Mouse (Mus musculus) kidney, postnatal 25 days (tissue): ENCODE results near the gene Gper1.

ENCODE experiments used
- DNase-seq, 2 experiments: peaks; one replicate each; pipeline ENCODE4 v3.0.0; 2021; ENCODE audit warnings: mixed read lengths in 2 of 2

Gene Gper1

GRCm38 (mm10) chr5:139423026-139423865 is at the start of gene Gper1:
Gper1 (plus strand) TSS chr5:139423151.
- peak; percentile 35 to 60 for DNase-seq

- DNase-seq = peak; percentile 55 to 81
Measured at GRCm38 (mm10) chr5:139373889-139374444, 49.0 kb upstream of the Gper1 start.

DNA sequence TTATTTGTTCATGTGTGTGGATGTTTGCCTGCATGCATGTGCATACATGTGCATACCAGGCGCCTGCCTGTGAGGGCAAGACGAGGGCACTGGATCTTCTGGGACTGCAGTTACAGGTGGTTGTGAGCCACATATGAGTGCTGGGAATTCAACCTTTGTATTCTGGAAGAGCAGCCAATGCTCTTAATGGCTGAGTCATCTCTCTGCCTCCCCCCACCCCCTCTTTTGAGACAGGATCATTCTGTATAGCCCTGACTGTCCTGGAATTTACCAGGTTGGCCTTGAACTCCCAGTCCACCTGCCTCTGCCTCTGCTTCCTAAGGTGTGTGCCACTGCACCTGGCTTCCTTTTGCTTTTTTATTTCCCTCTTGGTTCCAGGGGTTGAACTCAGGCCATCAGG is 48.1 kb upstream of the Gper1 start:
- no peak for DNase-seq

DNA sequence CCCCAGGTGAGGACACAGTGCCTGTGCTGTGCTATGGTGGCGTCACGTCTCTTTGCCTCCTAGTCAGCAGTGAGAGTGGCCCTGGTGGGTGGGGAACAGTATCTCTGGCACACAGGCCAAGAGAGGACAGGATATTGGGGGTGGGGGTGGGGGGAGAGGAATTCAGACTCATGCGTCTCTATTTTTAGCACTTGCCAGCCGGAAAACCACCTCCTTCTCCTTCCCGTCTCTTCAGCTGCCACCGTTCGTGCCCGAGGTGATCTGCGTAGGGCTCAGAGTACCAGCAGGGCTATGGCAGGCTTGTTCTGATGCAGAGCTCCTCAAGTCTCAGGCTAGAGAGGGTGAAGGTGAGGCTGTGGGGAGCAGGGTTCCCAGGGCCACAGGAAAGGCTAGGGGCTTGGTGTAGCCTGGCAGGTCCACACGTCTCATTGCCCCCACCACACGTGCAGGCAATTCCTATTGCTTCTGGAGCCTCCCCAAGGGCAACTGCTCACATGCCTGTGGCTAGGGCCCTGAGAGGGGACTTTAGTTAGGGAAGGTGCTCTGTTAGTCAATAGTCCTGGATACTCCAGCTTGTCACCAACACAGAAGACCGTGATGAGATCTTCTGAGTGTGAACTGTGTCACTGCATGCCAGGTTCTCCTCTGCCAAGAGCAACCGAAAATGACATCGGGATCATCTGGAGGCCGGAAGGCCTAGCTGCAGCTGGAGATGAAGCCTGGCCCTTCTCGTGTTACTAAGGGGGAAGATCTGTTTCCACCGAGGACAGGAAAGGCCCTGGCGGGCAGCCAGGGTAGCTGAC is 45.3 kb upstream of the Gper1 start, which contains the start of gene Gpr146:
Gene Gpr146 (plus strand): TSS at position 230 of the 803 bp plus-strand sequence.
- peak; percentile 87 to 92 for DNase-seq

- DNase-seq = no peak
Measured at GRCm38 (mm10) chr5:139378271-139378556, 44.7 kb upstream of the Gper1 start.

- peak; percentile 93 to 97 for DNase-seq
Measured at GRCm38 (mm10) chr5:139378986-139379629, 43.8 kb upstream of the Gper1 start.

DNA sequence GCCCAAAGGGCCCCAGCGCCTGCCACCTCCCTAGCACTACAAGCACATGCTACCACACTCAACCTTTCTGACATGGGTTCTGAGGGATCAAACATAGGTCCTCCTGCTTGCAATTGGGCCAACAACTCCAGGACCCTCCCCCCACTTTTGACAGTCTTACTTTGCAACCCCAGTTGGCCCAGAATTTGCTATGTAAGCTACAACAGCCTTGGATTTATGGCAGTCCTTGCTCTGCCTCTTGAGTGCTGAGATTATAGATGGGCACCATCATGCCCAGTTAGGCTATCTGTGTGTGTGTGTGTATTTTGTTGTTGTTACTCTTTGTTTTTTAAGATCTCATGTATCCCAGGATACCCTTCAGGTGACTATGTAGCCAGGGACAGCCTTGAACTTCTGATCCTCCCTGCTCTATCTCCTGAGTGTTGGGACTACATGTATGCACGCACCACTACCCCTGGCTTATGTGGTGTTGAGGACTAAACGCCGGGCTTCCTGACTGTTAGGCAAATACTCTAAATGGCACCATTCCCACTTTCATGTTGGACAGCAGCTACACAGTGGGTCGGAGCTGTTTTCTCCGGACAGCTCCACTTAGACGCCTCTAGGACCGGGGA is 43.1 kb upstream of the Gper1 start:
- peak in 1 of 2 experiments; percentile 32 for DNase-seq

- peak; percentile 99 for DNase-seq
Measured at GRCm38 (mm10) chr5:139380385-139381248, 42.3 kb upstream of the Gper1 start.

DNA sequence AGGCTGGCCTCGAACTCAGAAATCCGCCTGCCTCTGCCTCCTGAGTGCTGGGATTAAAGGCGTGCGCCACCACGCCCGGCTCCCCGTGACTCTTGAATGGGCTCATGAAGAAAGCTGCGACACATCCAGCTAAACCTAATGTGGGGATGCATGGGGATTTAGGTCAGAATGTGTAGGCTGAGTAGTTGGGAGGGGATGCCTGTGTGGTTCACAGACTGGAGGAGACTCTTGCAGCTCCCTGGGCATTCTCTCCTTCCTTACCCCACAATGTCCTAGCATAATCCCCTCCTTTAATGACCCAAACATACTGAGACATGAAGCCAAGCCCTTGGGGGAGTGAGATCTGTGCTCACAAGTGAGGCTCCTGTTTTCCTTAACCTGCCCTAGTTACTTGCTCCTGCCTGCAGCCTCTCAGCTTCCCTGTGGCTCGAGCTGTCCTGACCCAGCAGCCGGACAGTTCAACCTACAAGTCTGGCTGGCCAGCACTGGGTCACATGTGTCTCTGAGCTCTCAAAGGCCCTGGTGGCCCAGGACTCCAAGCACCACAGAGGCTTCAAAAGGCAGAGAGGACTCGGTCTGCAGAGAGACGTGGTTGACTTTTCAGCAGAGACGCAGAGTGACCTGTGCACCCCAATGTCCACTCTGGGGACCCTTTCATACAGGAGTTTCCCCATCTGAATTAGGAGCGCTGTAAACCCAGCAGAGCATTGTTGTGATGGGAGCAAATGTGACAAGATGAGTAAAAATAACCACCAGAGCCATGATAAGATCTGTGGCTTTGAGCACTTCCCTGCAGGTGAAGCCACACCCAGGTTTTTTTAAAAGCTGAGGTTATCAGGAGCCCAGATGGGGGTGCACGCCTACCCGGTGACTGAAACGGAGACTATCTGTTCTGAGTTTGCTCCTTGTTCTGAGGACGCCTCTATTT is 41.1 kb upstream of the Gper1 start:
- DNase-seq = peak; percentile 53 to 79

- DNase-seq = peak; percentile 62 to 84
Measured at GRCm38 (mm10) chr5:139382760-139383159, 40.2 kb upstream of the Gper1 start.

DNA sequence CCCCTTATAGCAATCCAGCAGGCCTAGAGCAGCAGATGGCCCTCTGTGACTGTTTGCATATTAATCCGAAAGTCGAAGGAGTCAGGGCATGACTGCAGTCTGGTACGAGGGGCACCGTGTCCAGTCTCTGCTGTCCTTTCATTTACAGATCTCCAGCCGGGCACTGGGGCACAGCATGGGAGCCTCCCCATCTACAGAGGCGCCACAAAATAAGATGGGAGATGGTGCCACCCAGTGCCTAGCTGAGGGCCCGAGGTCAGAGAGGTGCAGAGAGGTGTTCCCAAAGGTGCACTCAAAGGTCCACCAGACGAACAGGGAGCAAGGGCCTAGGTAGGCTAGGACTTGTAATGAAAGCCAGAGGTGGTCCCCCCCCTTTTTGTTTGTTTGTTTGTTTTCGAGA is 39.7 kb upstream of the Gper1 start:
- no peak for DNase-seq

DNA sequence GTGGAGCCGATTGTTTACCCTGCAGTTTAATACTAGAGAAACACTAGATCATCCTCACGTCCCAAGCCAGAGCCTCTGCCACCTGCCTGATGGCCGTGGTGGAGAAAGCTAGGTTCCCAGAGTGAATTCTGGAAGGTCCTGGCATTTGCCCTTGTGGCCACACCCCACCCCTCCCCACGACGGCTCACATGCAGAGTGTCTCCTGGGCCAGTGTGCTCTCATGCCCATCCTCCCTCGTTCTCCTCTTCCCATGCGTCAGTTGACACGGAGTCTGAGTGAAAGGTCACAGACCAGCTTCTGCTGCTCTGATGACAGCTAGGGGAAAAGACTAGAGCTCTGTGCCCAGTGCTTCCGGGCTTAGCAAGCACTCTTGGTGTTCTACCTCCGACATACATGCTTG is 38.4 kb upstream of the Gper1 start:
- peak; percentile 63 to 90 for DNase-seq

- no peak for DNase-seq
Measured at GRCm38 (mm10) chr5:139386047-139386446, 36.9 kb upstream of the Gper1 start.

- peak; percentile 58 to 64 for DNase-seq
Measured at GRCm38 (mm10) chr5:139387329-139388194, 35.4 kb upstream of the Gper1 start.

DNA sequence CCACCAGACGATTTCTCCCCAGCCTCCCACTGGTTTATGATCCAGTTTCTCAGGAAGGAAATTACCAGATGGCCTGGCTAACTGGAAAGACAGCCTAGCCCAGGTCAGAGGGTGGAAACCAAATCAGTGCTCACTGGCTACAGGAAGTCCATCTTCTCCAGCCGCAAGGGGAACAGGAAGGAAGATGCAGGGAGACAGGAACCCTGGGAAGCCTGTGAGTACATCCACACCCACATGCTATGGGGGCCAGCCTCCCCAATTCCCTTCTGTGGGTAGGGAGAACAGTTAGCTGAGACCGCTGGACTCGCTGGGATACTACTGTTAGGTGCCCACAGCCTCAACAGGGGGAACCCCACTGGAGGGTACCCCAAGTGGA is 34.8 kb upstream of the Gper1 start:
- peak in 1 of 2 experiments; percentile 77 for DNase-seq

GRCm38 (mm10) chr5:139388694-139389675 is 34.0 kb upstream of the Gper1 start:
- peak in 1 of 2 experiments; percentile 60 for DNase-seq

DNA sequence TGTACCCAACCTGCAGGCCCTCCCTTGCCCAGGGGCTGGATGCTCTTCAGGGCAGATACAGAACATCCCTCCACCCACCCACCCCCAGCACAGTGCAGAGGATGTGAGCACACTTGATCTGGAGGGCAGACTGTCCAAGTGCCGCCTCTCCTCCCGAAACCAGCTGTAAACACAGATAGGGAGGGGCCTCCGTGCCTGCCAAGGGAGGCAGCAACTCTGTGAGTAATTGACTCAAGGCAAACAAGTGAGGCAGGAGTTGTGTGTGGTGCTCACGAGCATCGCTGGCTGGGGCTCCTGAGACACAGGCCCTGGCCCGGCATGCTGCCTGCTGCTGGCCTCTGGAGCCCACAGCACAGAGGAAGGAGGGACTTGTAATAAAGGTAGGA is 33.3 kb upstream of the Gper1 start:
- DNase-seq = peak; percentile 63 to 84
